Mouse (Mus musculus) small intestine, adult 2 months (tissue): ENCODE data around the gene Apaf1.

Source experiments
- CTCF ChIP-seq: fragments of 200-500 bp; IDR thresholded peaks from 2 replicates; pipeline ENCODE4 v1.5.1; 2012; ENCODE audit warnings: low read depth, mild to moderate bottlenecking, control low read depth, inconsistent platforms, low read length, moderate library complexity, mixed read lengths; ENCODE audit not compliant: insufficient replicate concordance, insufficient read length; ENCODE audit errors: extremely low read depth
- POLR2A ChIP-seq: fragments of 200-500 bp; IDR thresholded peaks from 2 replicates; pipeline ENCODE4 v1.6.1; 2012; ENCODE audit warnings: low read depth, mild to moderate bottlenecking, control low read depth, inconsistent platforms, low read length, moderate library complexity

DNA sequence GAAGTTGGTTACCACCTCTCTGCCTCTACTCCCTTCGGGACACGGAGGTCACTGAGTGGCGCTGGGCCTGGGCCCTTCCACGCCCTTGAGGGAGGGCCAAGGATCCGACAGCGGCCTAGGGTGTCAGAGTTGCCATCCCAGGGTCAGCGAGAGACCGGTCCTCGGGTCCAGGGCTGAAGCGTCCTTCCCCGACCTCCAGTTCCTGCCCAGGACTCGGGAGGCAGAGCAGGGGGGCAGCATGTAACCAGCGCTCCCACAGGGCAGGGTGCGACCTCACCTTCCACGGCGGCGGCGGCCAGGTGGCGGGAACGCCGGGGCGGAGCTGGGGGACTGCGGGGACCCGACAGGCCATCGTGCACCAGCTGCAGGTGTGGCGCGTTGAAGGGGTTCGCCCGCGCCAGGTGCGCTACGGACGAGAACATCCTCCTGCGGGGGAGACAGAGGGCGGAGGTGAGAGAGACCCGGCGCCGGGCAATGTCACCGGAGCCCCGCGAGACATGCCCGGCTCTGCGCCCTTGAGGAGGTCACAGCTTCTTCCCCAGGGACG, 40.8 kb upstream of the Apaf1 start:
- TF ChIP-seq CTCF (no peak), POLR2A (peak; percentile 47; the same call in 1 of the 2 replicates)
